Mouse (Mus musculus): ENCODE data around the gene Ephb2. TPM values are rescaled to one million over a fixed set of nuclear protein-coding genes. Genes with fewer than 3 reads are reported as not detected.

Gene Ephb2
- polyA plus RNA-seq (2017; shearing (Covaris generic)) = not detected

DNA sequence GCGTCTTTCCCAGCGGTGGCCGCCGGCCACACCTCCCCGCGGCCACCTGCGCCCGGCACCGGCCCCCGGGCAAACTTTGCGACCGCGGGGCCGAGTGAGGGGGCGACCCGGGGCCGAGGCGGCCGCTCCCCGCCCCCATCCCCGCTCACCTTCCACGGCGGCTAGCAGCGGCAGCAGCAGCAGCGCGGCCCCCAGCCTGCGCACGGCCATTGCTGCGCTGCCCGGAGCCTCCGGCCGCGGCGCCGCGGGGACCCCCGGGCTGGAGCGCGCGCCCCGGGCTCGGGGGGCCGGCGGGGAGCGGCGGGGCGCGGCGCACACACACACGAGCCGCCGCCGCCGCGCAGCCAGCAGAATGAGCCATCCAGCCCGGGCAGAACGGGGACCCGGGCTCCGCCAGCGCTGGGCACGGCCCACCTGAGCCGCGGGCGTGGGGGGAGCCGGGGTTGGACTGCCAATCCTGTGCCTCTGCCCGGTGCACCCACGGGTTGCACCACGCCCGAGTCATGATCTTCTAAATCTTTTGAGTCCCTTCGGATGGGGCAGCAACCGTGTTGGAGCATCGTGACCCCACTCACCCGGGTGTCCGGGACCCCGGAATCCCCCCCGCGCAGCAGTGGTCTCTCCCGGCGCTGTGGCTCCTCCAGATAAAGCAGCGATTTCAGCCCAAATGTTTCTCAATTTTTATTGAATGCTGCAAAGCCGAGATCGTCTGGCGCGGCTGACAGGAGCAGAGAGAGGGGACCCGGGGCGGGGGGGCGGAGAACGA lies at the start of gene Ephb2:
Gene Ephb2, minus strand, starts transcription at position 368 of the 766 bp plus-strand sequence.

DNA sequence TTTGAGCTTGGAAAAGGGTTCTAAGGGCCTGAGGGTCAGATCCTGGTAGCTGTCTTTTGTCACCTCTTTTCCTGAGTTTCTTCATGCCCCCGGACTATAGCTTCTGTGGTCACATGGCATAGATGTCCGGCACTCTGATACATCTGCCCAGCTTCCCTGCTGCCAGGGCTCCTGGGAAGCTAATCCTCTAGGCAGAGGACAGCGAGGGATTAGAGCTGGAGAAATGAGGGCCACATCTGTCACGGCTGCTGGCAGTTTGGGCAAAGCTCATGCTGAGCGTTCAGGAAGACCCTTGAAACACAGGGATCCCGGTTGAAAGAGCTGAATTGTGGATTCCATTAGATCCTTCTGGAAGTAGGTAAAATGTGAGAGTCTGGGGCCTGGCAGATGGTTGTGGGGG lies 213.4 kb downstream of the Ephb2 start, which contains the start of gene Lactbl1:
Gene Lactbl1, plus strand, starts transcription at position 234 of the 400 bp plus-strand sequence.

DNA sequence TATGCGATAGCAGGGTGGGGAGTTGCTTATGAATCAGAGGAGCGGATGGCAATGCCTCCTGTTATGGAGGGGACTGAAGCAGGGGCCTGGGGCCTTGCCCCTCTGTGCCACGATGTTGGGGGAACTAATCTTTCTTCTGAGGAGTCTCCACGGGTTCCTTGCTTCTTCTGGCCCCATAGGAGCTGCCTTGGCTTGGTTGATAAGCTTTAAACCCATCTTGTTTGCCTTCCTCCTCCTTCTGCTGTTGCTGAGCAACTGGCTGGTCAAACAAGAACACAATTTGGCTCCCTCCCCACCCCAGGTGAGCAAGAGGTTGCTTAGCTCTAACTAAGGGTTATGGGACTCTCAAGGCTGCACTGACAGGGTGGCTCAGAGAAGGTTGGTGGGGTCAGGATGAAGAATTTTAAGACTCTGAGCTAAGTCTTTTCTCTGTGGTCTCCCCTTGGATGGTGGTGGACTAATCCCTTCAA lies 225.4 kb downstream of the Ephb2 start, which contains the start of gene Tex46:
Gene Tex46, plus strand, starts transcription at position 51 of the 470 bp plus-strand sequence.

DNA sequence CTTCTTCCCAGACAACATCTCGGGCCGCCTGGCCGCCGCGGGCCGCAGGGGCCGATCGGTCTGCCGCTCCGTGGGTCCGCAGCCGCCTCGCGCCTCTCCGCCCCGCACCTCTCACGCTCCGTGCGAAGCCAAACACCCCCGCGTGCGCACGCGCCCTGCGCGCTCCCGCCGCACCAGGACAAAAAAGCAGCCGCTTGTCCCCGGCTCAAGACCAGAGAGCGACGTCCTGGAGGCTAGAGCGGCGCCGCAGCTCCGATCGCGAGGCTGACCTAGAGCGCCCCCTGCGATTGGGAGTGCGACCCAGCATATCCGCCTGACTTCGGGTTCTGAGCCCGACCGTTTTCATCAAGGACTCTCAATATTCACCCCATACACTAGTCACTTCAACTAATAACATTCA lies 233.2 kb downstream of the Ephb2 start, which contains the start of gene Kdm1a:
Gene Kdm1a, minus strand, starts transcription at position 156 of the 400 bp plus-strand sequence.

Other genes with a start within 250 kb of the Ephb2 start
- 8.3 TPM for gene Kdm1a, start 233.3 kb downstream of the Ephb2 start, polyA plus RNA-seq (2017; shearing (Covaris generic))
- gene Tex46, start 225.6 kb downstream of the Ephb2 start, polyA plus RNA-seq (2017; shearing (Covaris generic)) = not detected
- gene Lactbl1, start 213.4 kb downstream of the Ephb2 start, polyA plus RNA-seq (2017; shearing (Covaris generic)) = 0.13 TPM
- 24.6 TPM for gene C1qb, start 50.2 kb upstream of the Ephb2 start, polyA plus RNA-seq (2017; shearing (Covaris generic))
- 23.6 TPM for gene C1qc, start 57.1 kb upstream of the Ephb2 start, polyA plus RNA-seq (2017; shearing (Covaris generic))
- gene C1qa, start 62.8 kb upstream of the Ephb2 start, polyA plus RNA-seq (2017; shearing (Covaris generic)) = 17.1 TPM
- not detected for gene Epha8, start 120.8 kb upstream of the Ephb2 start, polyA plus RNA-seq (2017; shearing (Covaris generic))
- gene Zbtb40, start 212.8 kb upstream of the Ephb2 start, polyA plus RNA-seq (2017; shearing (Covaris generic)) = 12.2 TPM